Mouse (Mus musculus) yolk sac, embryonic 10.5 days (tissue): ENCODE results near the gene Tmem198.

Experiments
- DNase-seq: peaks from one replicate; pipeline ENCODE4 v3.0.0-alpha.2; 2017; ENCODE audit warnings: low spot score

Tmem198 gene

GRCm38 (mm10) chr1:75487405-75488161 is 8.3 kb downstream of the Tmem198 start:
- DNase-seq = peak; percentile 88

GRCm38 (mm10) chr1:75490785-75491551 is 11.6 kb downstream of the Tmem198 start:
- DNase-seq = no peak

- DNase-seq = no peak
Observed at GRCm38 (mm10) chr1:75492579-75493170, 13.3 kb downstream of the Tmem198 start.

- peak; percentile 54 for DNase-seq
Observed at GRCm38 (mm10) chr1:75494878-75495548, 15.7 kb downstream of the Tmem198 start.

- no peak for DNase-seq
Observed at GRCm38 (mm10) chr1:75498897-75499296, 19.6 kb downstream of the Tmem198 start.

GRCm38 (mm10) chr1:75499441-75499840 is 20.1 kb downstream of the Tmem198 start:
- no peak for DNase-seq

GRCm38 (mm10) chr1:75501905-75502304 is 22.6 kb downstream of the Tmem198 start:
- no peak for DNase-seq

GRCm38 (mm10) chr1:75502945-75503650 is 23.8 kb downstream of the Tmem198 start:
- no peak for DNase-seq

GRCm38 (mm10) chr1:75503651-75503980 is 24.3 kb downstream of the Tmem198 start:
- peak; percentile 78 for DNase-seq

GRCm38 (mm10) chr1:75504256-75505045 is 25.1 kb downstream of the Tmem198 start:
- DNase-seq = no peak

GRCm38 (mm10) chr1:75505159-75505955 is 26.0 kb downstream of the Tmem198 start:
- peak; percentile 59 for DNase-seq

- peak; percentile 95 for DNase-seq
Observed at GRCm38 (mm10) chr1:75505956-75506831, 26.9 kb downstream of the Tmem198 start, which contains the start of gene Obsl1. Gene Obsl1, minus strand, starts transcription at chr1:75506452.

- DNase-seq = no peak
Observed at GRCm38 (mm10) chr1:75507006-75507405, 27.7 kb downstream of the Tmem198 start, which contains the start of gene Inha. Gene Inha, plus strand, starts transcription at chr1:75507077.

- DNase-seq = no peak
Observed at GRCm38 (mm10) chr1:75509586-75509985, 30.3 kb downstream of the Tmem198 start.

- DNase-seq = no peak
Observed at GRCm38 (mm10) chr1:75510154-75510553, 30.8 kb downstream of the Tmem198 start.

- peak; percentile 87 for DNase-seq
Observed at GRCm38 (mm10) chr1:75511437-75512210, 32.3 kb downstream of the Tmem198 start.

- no peak for DNase-seq
Observed at GRCm38 (mm10) chr1:75512550-75512949, 33.2 kb downstream of the Tmem198 start.
